Mouse (Mus musculus) thymus, postnatal 0 days (tissue): ENCODE data around the gene Cep295. TPM values are rescaled to one million over a fixed set of nuclear protein-coding genes. Genes with fewer than 3 reads are reported as not detected.
"Not testable (repeated sequence)": the region's sequence is repeated elsewhere in the genome, so short reads cannot be mapped to it uniquely, and the experiment has no call there.

Experiments used
- DNase-seq: peaks from one replicate; pipeline ENCODE4 v3.0.0-alpha.2; 2015; ENCODE audit warnings: low spot score
- polyA plus RNA-seq: library from polyadenylated mRNA; unstranded; fragments of >200 nt; fragmentation: Nextera tagmentation; extraction: Ambion mirVana; gene quantifications from 2 replicates; pipeline ENCODE4 v1.2.1, GENCODE M21; 2015

Gene Cep295
- 13.9 and 17.1 TPM in 2 replicates for polyA plus RNA-seq

GRCm38 (mm10) chr9:15357484-15358275 lies at the start of gene Cep295:
Gene Cep295 (minus strand): TSS chr9:15357788.
- peak; percentile 97 for DNase-seq

- no peak for DNase-seq
Measured at GRCm38 (mm10) chr9:15397591-15397990, 40.0 kb upstream of the Cep295 start.

- no peak for DNase-seq
Measured at GRCm38 (mm10) chr9:15395353-15395942, 37.9 kb upstream of the Cep295 start.

- no peak for DNase-seq
Measured at GRCm38 (mm10) chr9:15387075-15387643, 29.6 kb upstream of the Cep295 start.

GRCm38 (mm10) chr9:15384266-15384665 lies 26.7 kb upstream of the Cep295 start:
- no peak for DNase-seq

GRCm38 (mm10) chr9:15366260-15366659 lies 8.7 kb upstream of the Cep295 start:
- no peak for DNase-seq

- peak; percentile 21 for DNase-seq
Measured at GRCm38 (mm10) chr9:15365856-15366255, 8.3 kb upstream of the Cep295 start.

GRCm38 (mm10) chr9:15364843-15365242 lies 7.3 kb upstream of the Cep295 start:
- no peak for DNase-seq

- DNase-seq: no peak
Measured at GRCm38 (mm10) chr9:15356916-15357483, 588 bp downstream of the Cep295 start.

- DNase-seq: no peak
Measured at GRCm38 (mm10) chr9:15349925-15350324, 7.7 kb downstream of the Cep295 start.

GRCm38 (mm10) chr9:15337776-15338175 lies 19.8 kb downstream of the Cep295 start:
- no peak for DNase-seq

GRCm38 (mm10) chr9:15318170-15318742 lies 39.3 kb downstream of the Cep295 start:
- no peak for DNase-seq

GRCm38 (mm10) chr9:15317223-15318169 lies 40.1 kb downstream of the Cep295 start:
- no peak for DNase-seq

- not testable (repeated sequence) for DNase-seq
Measured at GRCm38 (mm10) chr9:15316296-15316695, 41.3 kb downstream of the Cep295 start.

GRCm38 (mm10) chr9:15314619-15315018 lies 43.0 kb downstream of the Cep295 start:
- DNase-seq: no peak

GRCm38 (mm10) chr9:15313633-15314032 lies 44.0 kb downstream of the Cep295 start:
- DNase-seq: no peak

GRCm38 (mm10) chr9:15312054-15312735 lies 45.4 kb downstream of the Cep295 start:
- no peak for DNase-seq

- DNase-seq: no peak
Measured at GRCm38 (mm10) chr9:15310179-15310578, 47.4 kb downstream of the Cep295 start.

- no peak for DNase-seq
Measured at GRCm38 (mm10) chr9:15309425-15309824, 48.2 kb downstream of the Cep295 start.

GRCm38 (mm10) chr9:15308254-15308653 lies 49.3 kb downstream of the Cep295 start:
- DNase-seq: no peak
